Mouse (Mus musculus) lung, postnatal 25 days (tissue): ENCODE measurements around the gene Actrt2.
A peak's percentile ranks its signal among the peaks of the same experiment; 100 is the strongest.

Experiments
- DNase-seq: peaks from one replicate; pipeline ENCODE4 v3.0.0; 2022; ENCODE audit warnings: low spot score

Gene Actrt2

GRCm38 (mm10) chr4:154667767-154668166, at the start of gene Actrt2:
Actrt2 (minus strand) TSS chr4:154667867.
- DNase-seq: no peak

GRCm38 (mm10) chr4:154709391-154710107, 41.9 kb upstream of the Actrt2 start:
- no peak for DNase-seq

DNA sequence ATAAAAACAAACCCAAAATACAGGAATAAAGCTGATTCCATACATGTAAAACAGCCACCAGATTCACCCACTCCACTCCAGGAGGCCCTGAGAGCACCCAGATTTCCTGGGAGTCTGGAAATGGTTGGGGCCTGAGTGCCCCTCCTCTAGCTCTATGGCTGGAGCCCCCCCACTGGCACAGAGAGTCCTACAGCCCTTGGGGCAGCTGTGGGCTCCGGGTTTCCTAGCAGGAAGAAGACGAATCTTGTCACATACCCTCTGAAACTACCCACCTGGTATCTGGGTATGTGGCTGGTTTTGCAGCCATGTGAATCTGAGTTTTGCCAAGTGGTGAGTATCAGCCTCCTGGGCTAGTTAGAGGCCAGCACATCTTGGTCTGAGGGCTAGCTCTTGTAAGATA, 41.1 kb upstream of the Actrt2 start:
- no peak for DNase-seq

DNA sequence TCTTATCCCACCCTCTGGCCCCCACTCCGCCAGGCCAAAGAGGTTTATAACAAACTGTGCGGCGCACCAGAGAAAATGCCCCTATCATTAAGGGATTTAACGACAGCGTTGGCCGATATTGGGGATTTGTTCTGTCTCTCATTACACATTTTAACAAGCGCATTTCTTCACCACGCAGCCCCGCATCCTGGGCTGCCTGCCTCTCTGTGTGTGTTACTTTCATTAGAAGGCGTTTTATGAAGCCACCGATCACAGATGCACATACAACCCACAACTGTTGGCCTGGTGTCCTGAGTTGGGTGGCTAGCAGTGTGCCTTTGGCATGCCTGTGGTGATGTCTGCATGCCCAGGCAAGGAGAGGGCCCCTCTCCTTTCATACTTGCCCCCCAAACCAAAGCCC, 40.6 kb upstream of the Actrt2 start:
- no peak for DNase-seq

DNA sequence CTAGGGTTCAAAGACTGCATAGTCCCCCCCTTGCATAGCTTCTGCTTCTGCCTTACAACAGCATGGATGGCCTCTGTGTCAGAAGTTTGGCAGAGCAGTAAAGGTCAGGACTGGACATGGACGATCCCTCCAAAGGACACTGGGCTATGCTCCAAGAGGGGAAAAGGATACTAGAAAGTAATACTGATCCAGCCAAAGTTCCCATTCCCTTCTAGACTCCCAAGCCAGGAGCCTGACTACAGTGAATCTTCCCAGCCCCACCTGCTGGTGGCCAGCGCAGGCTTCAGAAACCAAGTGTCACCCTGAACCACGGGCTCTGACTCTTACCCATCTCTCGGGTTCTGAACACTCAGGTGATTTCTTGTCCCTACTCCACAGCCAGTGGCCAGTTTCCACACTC, 39.9 kb upstream of the Actrt2 start:
- no peak for DNase-seq

DNA sequence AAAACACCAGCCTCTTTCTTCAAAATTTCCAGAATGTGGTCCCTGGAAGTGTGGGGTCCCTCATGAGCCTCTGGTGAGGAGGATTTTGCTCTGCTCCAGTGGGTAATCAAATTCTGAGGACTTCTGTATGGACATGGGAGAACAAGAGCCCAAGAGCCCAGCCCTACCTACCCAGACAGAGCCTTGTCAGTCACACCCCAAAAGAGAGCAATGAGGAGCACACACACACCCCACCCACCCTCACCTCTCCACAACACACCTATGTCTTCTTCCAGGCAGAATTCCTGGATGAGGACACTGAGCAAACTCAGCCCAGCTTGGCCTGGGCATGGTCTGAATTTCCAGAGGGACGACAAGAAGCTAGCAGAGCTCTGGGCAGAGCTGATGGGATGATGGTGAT, 38.8 kb upstream of the Actrt2 start:
- DNase-seq: no peak

- DNase-seq: no peak
Measured at GRCm38 (mm10) chr4:154705681-154706080, 38.0 kb upstream of the Actrt2 start.

DNA sequence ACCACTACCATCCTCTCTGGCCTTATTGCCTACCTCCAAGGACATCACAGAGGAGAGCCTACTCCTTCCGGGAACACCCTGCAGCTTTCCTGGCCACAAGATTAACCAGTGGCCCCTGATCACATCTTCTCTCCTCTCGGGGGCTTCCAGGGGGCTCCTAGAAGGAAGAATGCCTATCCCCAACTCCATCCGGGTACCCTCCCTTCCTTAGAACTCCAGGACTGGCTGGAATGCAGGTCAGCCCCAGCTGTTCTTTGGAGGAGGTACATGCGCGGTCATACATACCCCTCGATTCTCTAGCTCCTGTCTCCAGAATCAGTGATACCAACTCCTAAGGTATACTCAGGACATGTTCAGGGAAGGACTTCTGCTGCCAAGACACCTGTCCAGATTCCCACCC, 37.4 kb upstream of the Actrt2 start:
- no peak for DNase-seq

DNA sequence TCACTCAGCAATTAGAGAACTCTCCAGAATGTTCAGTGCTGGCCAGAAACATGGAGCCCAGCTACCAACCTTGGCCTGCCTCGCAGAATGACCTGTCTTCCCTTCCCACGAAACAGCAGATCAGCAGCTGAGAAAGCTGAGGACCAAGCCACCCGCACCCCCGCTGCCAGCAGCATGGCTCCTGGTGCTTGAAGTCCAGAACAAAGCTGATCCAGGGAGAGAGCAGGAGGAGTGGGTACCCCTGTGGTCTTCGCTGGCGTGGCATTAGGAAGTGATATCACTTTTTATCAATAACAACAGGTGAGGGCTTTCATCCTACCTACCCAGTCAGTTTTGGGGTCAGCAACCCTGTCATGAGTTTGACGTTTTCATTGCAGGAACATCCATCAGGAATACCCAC, 36.9 kb upstream of the Actrt2 start:
- no peak for DNase-seq

DNA sequence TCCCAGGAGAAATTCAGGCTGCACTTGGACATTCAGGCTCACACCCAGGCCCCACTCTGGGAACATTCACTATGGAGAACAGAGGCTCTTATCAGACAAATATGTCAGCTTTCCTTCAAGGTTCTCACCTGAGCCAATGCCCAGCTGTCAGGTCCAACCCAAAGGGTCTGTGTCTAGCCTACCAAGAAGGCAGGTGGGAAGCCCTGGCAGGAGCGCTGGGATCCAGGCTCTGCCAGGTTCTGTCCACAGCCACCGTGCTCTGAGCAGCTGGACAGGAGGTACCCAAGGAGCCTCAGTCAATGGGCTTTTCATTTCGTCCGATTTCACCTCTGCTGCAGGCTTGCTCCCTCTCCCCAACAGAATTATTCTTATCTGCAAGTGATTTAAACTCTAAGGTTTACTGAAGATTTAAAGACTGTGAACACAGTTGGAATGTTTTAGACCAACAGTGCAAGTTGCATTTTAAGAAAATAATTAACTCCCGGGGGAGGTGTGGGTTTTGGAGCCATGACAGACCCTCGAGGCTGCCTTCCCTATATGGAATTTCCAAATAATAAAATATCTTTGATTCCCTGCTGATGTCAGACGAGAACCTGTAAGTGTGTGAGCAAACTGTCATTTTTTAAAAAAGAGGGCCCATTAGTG, 35.9 kb upstream of the Actrt2 start:
- DNase-seq: no peak

- DNase-seq: no peak
Measured at GRCm38 (mm10) chr4:154702931-154703330, 35.3 kb upstream of the Actrt2 start.

GRCm38 (mm10) chr4:154702186-154702585, 34.5 kb upstream of the Actrt2 start:
- DNase-seq: no peak

- DNase-seq: peak; percentile 8
Measured at GRCm38 (mm10) chr4:154700921-154701412, 33.3 kb upstream of the Actrt2 start.

- no peak for DNase-seq
Measured at GRCm38 (mm10) chr4:154700436-154700835, 32.8 kb upstream of the Actrt2 start.

GRCm38 (mm10) chr4:154699236-154699635, 31.6 kb upstream of the Actrt2 start:
- DNase-seq: no peak

DNA sequence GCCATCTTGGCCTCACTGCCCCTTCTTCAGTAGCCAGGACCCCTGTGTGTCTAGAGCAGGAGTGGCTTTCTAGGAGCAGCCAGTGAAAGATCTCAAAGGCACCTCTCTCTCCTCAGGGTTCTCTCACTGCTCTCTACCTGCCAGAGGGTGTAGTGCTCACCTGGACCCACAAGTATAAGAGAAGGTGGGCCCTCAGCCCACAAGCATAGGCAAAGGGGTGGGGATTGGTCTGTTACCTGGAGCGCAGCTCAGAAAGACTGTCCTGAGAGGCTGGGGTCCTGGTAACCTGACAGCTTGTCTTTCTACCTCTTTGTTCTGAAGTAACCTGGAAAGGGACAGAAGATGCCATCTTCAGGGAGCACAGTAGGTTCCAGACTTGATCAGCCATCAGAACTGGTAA, 31.0 kb upstream of the Actrt2 start:
- no peak for DNase-seq

DNA sequence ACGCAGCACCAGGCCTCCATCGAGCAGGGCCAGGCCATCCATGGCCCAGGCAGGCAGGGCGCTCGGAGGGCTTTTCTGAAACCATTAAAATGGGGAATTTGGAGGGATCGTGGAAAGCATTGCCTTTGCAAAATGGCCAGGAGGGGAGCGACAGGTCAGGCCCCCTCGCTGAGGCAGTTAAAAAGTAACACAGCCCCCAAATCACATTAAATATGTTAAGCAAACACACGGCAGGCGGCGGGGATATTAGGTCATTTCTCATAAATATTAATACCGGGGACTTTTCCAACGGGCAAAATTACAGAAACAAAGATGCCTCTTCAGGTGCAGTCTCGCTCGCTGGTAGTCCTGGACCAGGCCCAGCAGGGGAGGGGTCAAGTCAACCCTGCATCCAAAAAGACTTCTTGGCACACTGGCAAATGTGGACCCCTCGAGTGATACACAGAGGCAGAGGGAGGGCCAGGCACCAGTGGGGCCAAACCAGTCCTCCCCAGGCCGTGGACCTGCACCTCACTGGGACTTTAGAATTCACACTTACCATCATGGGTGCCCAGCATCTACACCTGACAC, 30.4 kb upstream of the Actrt2 start:
- no peak for DNase-seq

- DNase-seq: no peak
Measured at GRCm38 (mm10) chr4:154697476-154697875, 29.8 kb upstream of the Actrt2 start.

GRCm38 (mm10) chr4:154696552-154696951, 28.9 kb upstream of the Actrt2 start:
- DNase-seq: no peak

DNA sequence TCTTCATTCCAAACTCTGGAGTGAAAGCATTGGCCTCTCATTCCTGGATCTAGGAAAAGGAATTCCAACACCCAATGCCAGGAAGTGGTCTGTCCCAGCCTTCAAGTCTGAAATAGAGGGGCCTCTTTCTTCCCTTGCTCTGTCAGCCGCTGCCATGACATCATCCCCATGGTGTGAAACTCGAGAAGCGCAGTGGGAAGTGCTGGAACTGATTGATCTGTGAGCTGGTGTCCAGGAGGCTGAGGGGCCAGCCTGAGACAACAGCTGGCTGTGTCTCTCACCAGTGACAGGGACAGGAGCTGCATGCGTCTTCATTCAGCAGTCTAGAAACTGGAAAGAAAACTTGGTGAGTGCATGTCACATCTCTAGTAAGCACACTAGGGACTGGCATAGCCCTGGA, 28.5 kb upstream of the Actrt2 start:
- no peak for DNase-seq

DNA sequence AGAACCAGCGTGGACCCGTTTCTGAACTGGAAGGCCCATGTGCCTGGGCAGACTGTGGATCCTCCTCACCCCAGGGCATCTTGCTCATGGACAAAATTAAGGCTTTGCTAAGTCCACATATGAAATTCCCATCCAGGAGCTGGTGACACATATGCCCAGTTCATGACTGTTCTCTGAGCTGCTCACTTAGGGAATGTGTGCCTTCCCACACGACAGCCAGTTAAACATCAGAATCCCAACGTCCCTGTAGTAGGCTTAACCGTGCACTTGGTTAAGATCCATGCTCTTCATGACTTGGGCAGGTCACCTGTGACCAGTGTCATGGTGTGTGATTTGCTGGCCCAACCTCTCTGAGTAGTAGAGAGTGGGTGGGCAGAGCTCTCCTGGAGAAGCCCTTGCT, 26.7 kb upstream of the Actrt2 start:
- DNase-seq: no peak

DNA sequence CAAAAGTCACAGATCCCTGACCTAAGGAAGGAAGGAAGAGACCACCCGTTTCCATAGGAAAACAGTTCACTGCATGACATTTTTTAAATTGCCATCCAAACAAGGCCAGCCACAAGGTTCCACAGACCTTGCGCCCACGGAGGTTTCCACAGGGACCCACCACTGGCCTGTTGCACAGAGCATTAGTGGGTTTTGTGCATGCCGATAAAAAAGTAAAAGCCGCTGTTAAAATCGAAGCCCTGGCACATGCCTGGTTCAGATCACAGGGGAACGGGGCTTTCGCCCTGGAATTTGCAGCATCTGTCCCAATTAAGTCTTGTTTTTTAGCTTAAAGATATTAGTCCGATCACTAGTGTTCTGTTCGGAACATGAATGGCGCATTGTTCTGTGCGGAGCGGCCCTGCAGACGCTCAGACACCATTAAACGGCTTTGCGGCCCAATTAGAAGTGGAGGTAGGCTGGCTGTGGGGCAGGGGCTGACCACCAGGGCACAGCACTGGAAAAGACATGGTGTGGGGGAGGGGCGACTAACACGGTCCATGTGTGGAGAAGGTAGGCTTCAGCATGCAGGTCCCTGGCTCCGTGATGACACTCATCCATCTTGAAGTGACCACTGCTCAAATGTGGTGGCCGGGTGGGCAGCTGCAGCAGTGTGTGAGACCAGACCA, 25.8 kb upstream of the Actrt2 start:
- no peak for DNase-seq
